Mouse (Mus musculus) forebrain, embryonic 10.5 days (tissue): ENCODE data around the gene Svopl. TPM values are rescaled to one million over a fixed set of nuclear protein-coding genes. Genes with fewer than 3 reads are reported as not detected.
A peak's percentile ranks its signal among the peaks of the same experiment; 100 is the strongest.

Experiments
- DNase-seq: peaks from one replicate; pipeline ENCODE4 v3.0.0-alpha.2; 2017; ENCODE audit warnings: low spot score; ENCODE audit errors: extremely low spot score
- H3K27ac ChIP-seq: fragments of 300-500 bp; sonication (generic); 2 replicates; pipeline ENCODE4 v1.5.1; 2016; ENCODE audit warnings: mild to moderate bottlenecking
- H3K27me3 ChIP-seq: fragments of 300-500 bp; sonication (generic); 2 replicates; pipeline ENCODE4 v1.6.1; 2016; ENCODE audit warnings: mild to moderate bottlenecking; ENCODE audit not compliant: poor library complexity, severe bottlenecking
- H3K36me3 ChIP-seq: fragments of 300-500 bp; sonication (generic); replicated peaks from 2 replicates; pipeline ENCODE4 v1.6.1; 2016; ENCODE audit warnings: mild to moderate bottlenecking, moderate library complexity
- H3K4me1 ChIP-seq: fragments of 300-500 bp; sonication (generic); 2 replicates; pipeline ENCODE4 v1.6.1; 2016
- H3K4me3 ChIP-seq: fragments of 300-500 bp; sonication (generic); 2 replicates; pipeline ENCODE4 v1.5.1; 2016; ENCODE audit warnings: mild to moderate bottlenecking, moderate library complexity
- H3K9me3 ChIP-seq: fragments of 300-500 bp; sonication (generic); 2 replicates; pipeline ENCODE4 v1.6.1; 2016; ENCODE audit warnings: mild to moderate bottlenecking, moderate library complexity
- WGBS: fragments of 180-500 bp; shearing (Covaris S2); methylation state at CpG from one replicate; pipeline ENCODE4 v1.1.7; 2016; 5-methylcytosine and 5-hydroxymethylcytosine counted together
- polyA plus RNA-seq: library from polyadenylated mRNA; unstranded; fragments of >200 nt; fragmentation: Nextera tagmentation; extraction: Ambion mirVana; gene quantifications from 2 replicates; pipeline ENCODE4 v1.2.1, GENCODE M21; 2016

Svopl gene
- polyA plus RNA-seq, 1 experiment from 2014 or later = 1.5 TPM

GRCm38 (mm10) chr6:38021406-38021805 is 25.4 kb downstream of the Svopl start:
- Histone ChIP-seq H3K27ac (no peak overlapping the region), H3K36me3 (no peaks in the 10 kb centered on the region), H3K4me1 (no peaks in the 10 kb centered on the region), H3K27me3 (no peaks in the 10 kb centered on the region), H3K4me3 (no peak overlapping the region), H3K9me3 (no peaks in the 10 kb centered on the region)
- DNase-seq = no peak
- WGBS = 92% methylated on average over 7 of the region's 7 CpGs

GRCm38 (mm10) chr6:38012829-38013228 is 34.0 kb downstream of the Svopl start:
- Histone ChIP-seq H3K27me3 (no peaks in the 10 kb centered on the region), H3K4me3 (no peak overlapping the region), H3K9me3 (no peaks in the 10 kb centered on the region), H3K4me1 (no peaks in the 10 kb centered on the region), H3K27ac (no peak overlapping the region), H3K36me3 (no peaks in the 10 kb centered on the region)
- WGBS = 92% methylated on average over 2 of the region's 2 CpGs
- no peak for DNase-seq

GRCm38 (mm10) chr6:38007459-38007858 is 39.3 kb downstream of the Svopl start:
- Histone ChIP-seq H3K4me3 (no peak overlapping the region), H3K36me3 (no peaks in the 10 kb centered on the region), H3K27ac (no peak overlapping the region), H3K27me3 (no peaks in the 10 kb centered on the region), H3K9me3 (no peaks in the 10 kb centered on the region), H3K4me1 (no peaks in the 10 kb centered on the region)
- peak; percentile 55 for DNase-seq
- WGBS = 10% methylated on average over 6 of the region's 6 CpGs

GRCm38 (mm10) chr6:37967386-37967785 is 79.4 kb downstream of the Svopl start:
- Histone ChIP-seq H3K4me1 (no peaks in the 10 kb centered on the region), H3K27me3 (no peaks in the 10 kb centered on the region), H3K36me3 (peaks cover 90% of the 10 kb centered on the region), H3K4me3 (no peak overlapping the region), H3K27ac (no peak overlapping the region), H3K9me3 (no peaks in the 10 kb centered on the region)
- DNase-seq = no peak
- 91% methylated on average over 4 of the region's 4 CpGs for WGBS

- no peaks in the 10 kb centered on the region for H3K27me3 ChIP-seq
- H3K9me3 ChIP-seq = no peaks in the 10 kb centered on the region
- no peak overlapping the region for H3K4me3 ChIP-seq
- no peaks in the 10 kb centered on the region for H3K4me1 ChIP-seq
- DNase-seq = no peak
- H3K27ac ChIP-seq = no peak overlapping the region
- 89% methylated on average over 6 of the region's 6 CpGs for WGBS
- peaks cover 98% of the 10 kb centered on the region for H3K36me3 ChIP-seq
Measured at GRCm38 (mm10) chr6:37951306-37951705, 95.5 kb downstream of the Svopl start.

DNA sequence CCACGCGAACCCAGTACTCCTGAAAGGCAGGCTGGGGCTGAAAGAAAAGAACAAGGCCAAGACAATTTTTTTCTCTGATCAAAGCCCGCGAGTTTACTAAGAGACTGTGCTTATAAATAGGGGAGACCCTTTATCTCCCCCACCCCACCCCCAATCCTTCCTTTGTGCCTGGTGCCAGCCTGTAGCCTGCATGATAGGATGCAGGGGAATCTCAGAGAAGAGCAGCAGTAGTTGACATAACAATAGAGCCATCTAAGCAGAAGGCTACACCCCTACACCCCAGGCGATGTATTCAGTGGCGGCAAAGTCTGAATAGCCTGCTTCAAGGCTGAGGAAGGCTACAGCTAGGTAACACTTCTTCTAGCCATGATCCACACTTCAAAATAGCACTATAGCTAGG is 110.3 kb downstream of the Svopl start:
- Histone ChIP-seq H3K27me3 (no peaks in the 10 kb centered on the region), H3K4me1 (peaks cover 22% of the 10 kb centered on the region), H3K4me3 (no peak overlapping the region), H3K27ac (peak overlapping the region; percentile 13; the same call in 1 of the 2 replicates), H3K36me3 (peaks cover 65% of the 10 kb centered on the region), H3K9me3 (peaks cover 12% of the 10 kb centered on the region; the same call in 1 of the 2 replicates)
- peak; percentile 21 for DNase-seq
- 17% methylated on average over 6 of the region's 6 CpGs for WGBS

Other genes with a start within 250 kb of the Svopl start
- gene Trim24, start 176.2 kb downstream of the Svopl start, polyA plus RNA-seq = 19.6 and 20.0 TPM in 2 replicates
- gene Tmem213, start 62.3 kb upstream of the Svopl start, polyA plus RNA-seq = not detected in 2 replicates
- gene Atp6v0a4, start 77.6 kb upstream of the Svopl start, polyA plus RNA-seq = not detected in 2 replicates
- 5.4 and 6.3 TPM in 2 replicates for gene D630045J12Rik, start 207.0 kb upstream of the Svopl start, polyA plus RNA-seq